Mouse (Mus musculus): Measurements from ENCODE around the gene Ccnf.

- TF ChIP-seq CTCF (IDR thresholded peaks at IDR 0.05; ENCODE audit: low read depth), result no peak
- no peak for TF ChIP-seq EP300 (optimal IDR thresholded peaks at IDR 0.05)
Observed at GRCm38 (mm10) chr17:24199252-24199651, 52.0 kb downstream of the Ccnf start.
